Mouse (Mus musculus): Measurements from ENCODE around the gene Tead1.

- TF ChIP-seq CTCF (IDR thresholded peaks at IDR 0.05; ENCODE audit: control insufficient read depth, insufficient read depth, insufficient read length) = no peak
- no peak for TF ChIP-seq USF1 (IDR thresholded peaks at IDR 0.05; ENCODE audit: low read depth)
- TF ChIP-seq CEBPB (IDR thresholded peaks at IDR 0.05; ENCODE audit: low read depth) = no peak
- no peak for TF ChIP-seq MAX (IDR thresholded peaks at IDR 0.05)
- TF ChIP-seq MYOG (IDR thresholded peaks at IDR 0.05; ENCODE audit: control insufficient read depth, extremely low read depth, insufficient read length) = no peak
Observed at GRCm38 (mm10) chr7:112741790-112742189, 62.7 kb downstream of the Tead1 start.

All from C2C12 (cell line).